Mouse (Mus musculus) adrenal gland, adult 2 months (tissue): ENCODE data around the gene Kcnd3. TPM values are rescaled to one million over a fixed set of nuclear protein-coding genes. Genes with fewer than 3 reads are reported as not detected.

ENCODE experiments used
- DNase-seq: peaks from one replicate; pipeline ENCODE4 v3.0.0; 2021
- polyA plus RNA-seq: library from polyadenylated mRNA; depleted of rRNA; stranded (reverse); fragments of >200 nt; gene quantifications from 2 replicates; pipeline ENCODE4 v1.2.3, GENCODE M21; 2012; rRNA removed
- total RNA-seq, 2 experiments: library from RNA; stranded (reverse); gene quantifications; 2 replicates each; pipeline ENCODE4 v1.2.3; 2021

Gene Kcnd3
- total and polyA plus RNA-seq, 3 experiments: 2.3 to 9.5 (median 4.1) TPM

DNA sequence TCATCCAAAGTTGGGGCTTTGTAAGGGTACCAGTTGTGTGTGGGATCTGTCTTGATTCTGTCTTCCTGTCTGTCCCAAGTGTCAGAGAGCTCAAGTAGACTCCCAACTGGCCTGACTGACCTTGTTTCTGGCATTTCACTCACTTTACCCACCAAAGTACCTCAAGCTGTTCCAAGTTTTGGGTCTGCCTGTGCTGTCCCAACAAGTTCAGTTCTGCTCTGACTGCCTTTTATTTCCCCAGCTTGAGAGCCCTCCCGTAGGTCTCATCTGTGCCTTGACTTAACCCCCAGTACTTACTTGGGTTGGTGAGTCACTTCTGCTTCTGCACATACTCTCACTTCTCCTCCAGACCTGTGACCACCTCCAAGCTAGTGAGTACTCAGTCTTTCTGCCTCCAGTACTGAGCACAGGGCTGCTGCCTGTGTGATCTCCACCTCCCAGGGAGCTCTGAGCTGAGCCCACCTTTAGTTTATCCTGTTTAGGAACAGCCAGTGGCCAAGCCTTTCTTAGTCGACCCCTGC, 269.6 kb downstream of the Kcnd3 start:
- DNase-seq: no peak

- no peak for DNase-seq
Observed at GRCm38 (mm10) chr3:105722510-105722909, 270.4 kb downstream of the Kcnd3 start.

Other genes starting within 250 kb of the Kcnd3 start
- gene Ddx20, start 235.2 kb downstream of the Kcnd3 start, total RNA-seq: 10 to 100 TPM; 16.9 to 17.0 TPM
- gene Ddx20, start 235.2 kb downstream of the Kcnd3 start, polyA plus RNA-seq: 25.4 and 26.4 TPM in 2 replicates